Mouse (Mus musculus): ENCODE results near the gene Ghr.

The Ghr gene

GRCm38 (mm10) chr15:3514027-3514426 lies 69.3 kb downstream of the Ghr start:
- no peak for DNase-seq

GRCm38 (mm10) chr15:3512380-3512779 lies 70.9 kb downstream of the Ghr start:
- no peak for DNase-seq

- DNase-seq, result no peak
Observed at GRCm38 (mm10) chr15:3511639-3512171, 71.6 kb downstream of the Ghr start.

- DNase-seq, result no peak
Observed at GRCm38 (mm10) chr15:3509089-3509488, 74.2 kb downstream of the Ghr start.

GRCm38 (mm10) chr15:3507329-3507728 lies 76.0 kb downstream of the Ghr start:
- no peak for DNase-seq

- no peak for DNase-seq
Observed at GRCm38 (mm10) chr15:3504700-3505099, 78.6 kb downstream of the Ghr start.

- no peak for DNase-seq
Observed at GRCm38 (mm10) chr15:3501683-3502082, 81.6 kb downstream of the Ghr start.

- DNase-seq, result no peak
Observed at GRCm38 (mm10) chr15:3499020-3499419, 84.3 kb downstream of the Ghr start.

GRCm38 (mm10) chr15:3497946-3498580 lies 85.2 kb downstream of the Ghr start:
- no peak for DNase-seq

GRCm38 (mm10) chr15:3490868-3491267 lies 92.4 kb downstream of the Ghr start:
- no peak for DNase-seq

- DNase-seq, result no peak
Observed at GRCm38 (mm10) chr15:3490011-3490410, 93.3 kb downstream of the Ghr start.

GRCm38 (mm10) chr15:3489180-3489579 lies 94.1 kb downstream of the Ghr start:
- no peak for DNase-seq

- no peak for DNase-seq
Observed at GRCm38 (mm10) chr15:3488601-3489000, 94.7 kb downstream of the Ghr start.

GRCm38 (mm10) chr15:3486691-3487090 lies 96.6 kb downstream of the Ghr start:
- DNase-seq, result no peak

GRCm38 (mm10) chr15:3485367-3485766 lies 97.9 kb downstream of the Ghr start:
- no peak for DNase-seq

GRCm38 (mm10) chr15:3483451-3483850 lies 99.8 kb downstream of the Ghr start:
- DNase-seq, result no peak

- no peak for DNase-seq
Observed at GRCm38 (mm10) chr15:3469230-3469629, 114.1 kb downstream of the Ghr start.

GRCm38 (mm10) chr15:3466608-3467007 lies 116.7 kb downstream of the Ghr start:
- no peak for DNase-seq

- no peak for DNase-seq
Observed at GRCm38 (mm10) chr15:3464754-3465153, 118.5 kb downstream of the Ghr start.

- no peak for DNase-seq
Observed at GRCm38 (mm10) chr15:3456543-3456942, 126.7 kb downstream of the Ghr start.

- DNase-seq, result no peak
Observed at GRCm38 (mm10) chr15:3455572-3455971, 127.7 kb downstream of the Ghr start.

GRCm38 (mm10) chr15:3452080-3452752 lies 131.1 kb downstream of the Ghr start:
- DNase-seq, result no peak

GRCm38 (mm10) chr15:3449564-3449963 lies 133.7 kb downstream of the Ghr start:
- DNase-seq, result no peak

- no peak for DNase-seq
Observed at GRCm38 (mm10) chr15:3445285-3445909, 137.9 kb downstream of the Ghr start.

Measured in retina, postnatal 1 day (tissue).